Mouse (Mus musculus): Measurements from ENCODE around the gene En1. TPM values are rescaled to one million over a fixed set of nuclear protein-coding genes. Genes with fewer than 3 reads are reported as not detected.

The En1 gene
- polyA plus RNA-seq (2015; fragmentation: Nextera tagmentation; extraction: Ambion mirVana): 0.07 TPM in 1 of 2 replicates, not detected in the other

GRCm38 (mm10) chr1:120602031-120602730 is at the start of gene En1:
En1 (plus strand) TSS chr1:120602418.
- no peaks in the 10 kb centered on the region for H3K9me3 ChIP-seq (replicated peaks; ENCODE audit: control insufficient read depth, low read length)
- H3K4me1 ChIP-seq (ENCODE audit: control insufficient read depth, insufficient read depth, low read length): peaks cover 14% of the 10 kb centered on the region
- peak within 1 kb of the TSS; percentile 60 for H3K9ac ChIP-seq (ENCODE audit: low read length)
- peaks cover 86% of the 10 kb centered on the region for H3K27me3 ChIP-seq (ENCODE audit: control insufficient read depth, insufficient read depth, low read length)
- H3K4me3 ChIP-seq (ENCODE audit: low read length): peak within 1 kb of the TSS; percentile 62
- no peaks in the 10 kb centered on the region for H3K36me3 ChIP-seq (ENCODE audit: control insufficient read depth, insufficient read depth)
- no peak; the same call in 1 of the 2 replicates for ATAC-seq (replicated peaks; ENCODE audit: extremely low read depth, insufficient read depth, low FRiP score)
- no peak within 1 kb of the TSS for H3K27ac ChIP-seq (ENCODE audit: low read length)
- H3K4me2 ChIP-seq (ENCODE audit: low read depth, low read length): peak within 1 kb of the TSS; percentile 93
- WGBS: under 1% methylated on average over 35 of the region's 35 CpGs

GRCm38 (mm10) chr1:120556926-120557846 is 45.0 kb upstream of the En1 start:
- no peak for ATAC-seq (replicated peaks; ENCODE audit: extremely low read depth, insufficient read depth, low FRiP score)
- Histone ChIP-seq H3K36me3 (ENCODE audit: control insufficient read depth, insufficient read depth) (no peaks in the 10 kb centered on the region), H3K4me1 (ENCODE audit: control insufficient read depth, insufficient read depth, low read length) (no peaks in the 10 kb centered on the region), H3K4me2 (ENCODE audit: low read depth, low read length) (no peak overlapping the region), H3K9ac (ENCODE audit: low read length) (no peak overlapping the region), H3K4me3 (ENCODE audit: low read length) (no peak overlapping the region), H3K27ac (ENCODE audit: low read length) (no peak overlapping the region), H3K27me3 (ENCODE audit: control insufficient read depth, insufficient read depth, low read length) (no peaks in the 10 kb centered on the region), H3K9me3 (replicated peaks; ENCODE audit: control insufficient read depth, low read length) (no peaks in the 10 kb centered on the region)
- WGBS: 69% methylated on average over 15 of the region's 15 CpGs

- Histone ChIP-seq H3K4me2 (ENCODE audit: low read depth, low read length) (no peak overlapping the region), H3K36me3 (ENCODE audit: control insufficient read depth, insufficient read depth) (no peaks in the 10 kb centered on the region), H3K9ac (ENCODE audit: low read length) (no peak overlapping the region), H3K9me3 (replicated peaks; ENCODE audit: control insufficient read depth, low read length) (no peaks in the 10 kb centered on the region), H3K27me3 (ENCODE audit: control insufficient read depth, insufficient read depth, low read length) (no peaks in the 10 kb centered on the region), H3K4me1 (ENCODE audit: control insufficient read depth, insufficient read depth, low read length) (no peaks in the 10 kb centered on the region), H3K27ac (ENCODE audit: low read length) (no peak overlapping the region), H3K4me3 (ENCODE audit: low read length) (no peak overlapping the region)
- ATAC-seq (replicated peaks; ENCODE audit: extremely low read depth, insufficient read depth, low FRiP score): no peak
- WGBS: 45% methylated on average over 9 of the region's 9 CpGs
Observed at GRCm38 (mm10) chr1:120558341-120559285, 43.6 kb upstream of the En1 start.

- Histone ChIP-seq H3K4me1 (ENCODE audit: control insufficient read depth, insufficient read depth, low read length) (no peaks in the 10 kb centered on the region), H3K9ac (ENCODE audit: low read length) (no peak overlapping the region), H3K9me3 (replicated peaks; ENCODE audit: control insufficient read depth, low read length) (no peaks in the 10 kb centered on the region), H3K4me2 (ENCODE audit: low read depth, low read length) (no peak overlapping the region), H3K27ac (ENCODE audit: low read length) (no peak overlapping the region), H3K36me3 (ENCODE audit: control insufficient read depth, insufficient read depth) (no peaks in the 10 kb centered on the region), H3K27me3 (ENCODE audit: control insufficient read depth, insufficient read depth, low read length) (no peaks in the 10 kb centered on the region), H3K4me3 (ENCODE audit: low read length) (no peak overlapping the region)
- 82% methylated on average over 5 of the region's 5 CpGs for WGBS
- no peak for ATAC-seq (replicated peaks; ENCODE audit: extremely low read depth, insufficient read depth, low FRiP score)
Observed at GRCm38 (mm10) chr1:120559911-120560310, 42.3 kb upstream of the En1 start.

- no peak overlapping the region for H3K9ac ChIP-seq (ENCODE audit: low read length)
- H3K27ac ChIP-seq (ENCODE audit: low read length): no peak overlapping the region
- H3K4me1 ChIP-seq (ENCODE audit: control insufficient read depth, insufficient read depth, low read length): no peaks in the 10 kb centered on the region
- no peaks in the 10 kb centered on the region for H3K9me3 ChIP-seq (replicated peaks; ENCODE audit: control insufficient read depth, low read length)
- 59% methylated on average over 4 of the region's 4 CpGs for WGBS
- H3K4me2 ChIP-seq (ENCODE audit: low read depth, low read length): no peak overlapping the region
- H3K27me3 ChIP-seq (ENCODE audit: control insufficient read depth, insufficient read depth, low read length): peaks cover 2% of the 10 kb centered on the region; the same call in 1 of the 2 replicates
- no peak overlapping the region for H3K4me3 ChIP-seq (ENCODE audit: low read length)
- no peaks in the 10 kb centered on the region for H3K36me3 ChIP-seq (ENCODE audit: control insufficient read depth, insufficient read depth)
- no peak for ATAC-seq (replicated peaks; ENCODE audit: extremely low read depth, insufficient read depth, low FRiP score)
Observed at GRCm38 (mm10) chr1:120581306-120581705, 20.9 kb upstream of the En1 start.

GRCm38 (mm10) chr1:120585481-120585880 is 16.7 kb upstream of the En1 start:
- Histone ChIP-seq H3K27ac (ENCODE audit: low read length) (no peak overlapping the region), H3K4me3 (ENCODE audit: low read length) (no peak overlapping the region), H3K4me1 (ENCODE audit: control insufficient read depth, insufficient read depth, low read length) (no peaks in the 10 kb centered on the region), H3K36me3 (ENCODE audit: control insufficient read depth, insufficient read depth) (no peaks in the 10 kb centered on the region), H3K9ac (ENCODE audit: low read length) (no peak overlapping the region), H3K9me3 (replicated peaks; ENCODE audit: control insufficient read depth, low read length) (no peaks in the 10 kb centered on the region), H3K4me2 (ENCODE audit: low read depth, low read length) (no peak overlapping the region), H3K27me3 (ENCODE audit: control insufficient read depth, insufficient read depth, low read length) (peaks cover 7% of the 10 kb centered on the region)
- WGBS: 13% methylated on average over 2 of the region's 2 CpGs
- no peak for ATAC-seq (replicated peaks; ENCODE audit: extremely low read depth, insufficient read depth, low FRiP score)

- no peak overlapping the region for H3K9ac ChIP-seq (ENCODE audit: low read length)
- H3K4me3 ChIP-seq (ENCODE audit: low read length): no peak overlapping the region
- H3K4me2 ChIP-seq (ENCODE audit: low read depth, low read length): no peak overlapping the region
- H3K36me3 ChIP-seq (ENCODE audit: control insufficient read depth, insufficient read depth): no peaks in the 10 kb centered on the region
- H3K9me3 ChIP-seq (replicated peaks; ENCODE audit: control insufficient read depth, low read length): no peaks in the 10 kb centered on the region
- H3K27ac ChIP-seq (ENCODE audit: low read length): no peak overlapping the region
- H3K4me1 ChIP-seq (ENCODE audit: control insufficient read depth, insufficient read depth, low read length): no peaks in the 10 kb centered on the region
- no peak for ATAC-seq (replicated peaks; ENCODE audit: extremely low read depth, insufficient read depth, low FRiP score)
- peaks cover 13% of the 10 kb centered on the region for H3K27me3 ChIP-seq (ENCODE audit: control insufficient read depth, insufficient read depth, low read length)
- WGBS: 11% methylated on average over 7 of the region's 7 CpGs
Observed at GRCm38 (mm10) chr1:120586500-120587110, 15.6 kb upstream of the En1 start.

GRCm38 (mm10) chr1:120587431-120587830 is 14.8 kb upstream of the En1 start:
- no peaks in the 10 kb centered on the region for H3K4me1 ChIP-seq (ENCODE audit: control insufficient read depth, insufficient read depth, low read length)
- H3K27ac ChIP-seq (ENCODE audit: low read length): no peak overlapping the region
- no peaks in the 10 kb centered on the region for H3K36me3 ChIP-seq (ENCODE audit: control insufficient read depth, insufficient read depth)
- ATAC-seq (replicated peaks; ENCODE audit: extremely low read depth, insufficient read depth, low FRiP score): no peak
- no peak overlapping the region for H3K4me3 ChIP-seq (ENCODE audit: low read length)
- H3K4me2 ChIP-seq (ENCODE audit: low read depth, low read length): no peak overlapping the region
- H3K9me3 ChIP-seq (replicated peaks; ENCODE audit: control insufficient read depth, low read length): no peaks in the 10 kb centered on the region
- 48% methylated on average over 9 of the region's 12 CpGs for WGBS
- peaks cover 20% of the 10 kb centered on the region for H3K27me3 ChIP-seq (ENCODE audit: control insufficient read depth, insufficient read depth, low read length)
- H3K9ac ChIP-seq (ENCODE audit: low read length): no peak overlapping the region
